Mouse (Mus musculus) hematopoietic stem cell, adult 5-6 weeks (primary cell): ENCODE measurements around the gene Cbx3. TPM values are rescaled to one million over a fixed set of nuclear protein-coding genes. Genes with fewer than 3 reads are reported as not detected.
"Not testable (repeated sequence)": the region's sequence is repeated elsewhere in the genome, so short reads cannot be mapped to it uniquely, and the experiment has no call there.

ENCODE experiments used
- ATAC-seq, 2 experiments: fragments of 125-278 bp in 1 of 2; replicated peaks in 1 of 2; 2 replicates each; pipeline ENCODE4 v1.8.0; 2016 to 2017; ENCODE audit warnings: inconsistent platforms in 2 of 2, mild to moderate bottlenecking in 2 of 2, moderate number of reproducible peaks in 2 of 2, low read depth in 1 of 2, moderate TSS enrichment in 1 of 2; ENCODE audit not compliant: low FRiP score in 2 of 2, poor library complexity in 2 of 2, severe bottlenecking in 2 of 2, insufficient read depth in 1 of 2, low TSS enrichment in 1 of 2
- total RNA-seq: library from RNA; stranded (forward); fragments of 172-1452, 232-1000 nt; gene quantifications from 2 replicates; pipeline ENCODE4 v1.2.3, GENCODE M21; 2017

Cbx3 gene
- total RNA-seq, 1 experiment from 2014 or later = 609 TPM

DNA sequence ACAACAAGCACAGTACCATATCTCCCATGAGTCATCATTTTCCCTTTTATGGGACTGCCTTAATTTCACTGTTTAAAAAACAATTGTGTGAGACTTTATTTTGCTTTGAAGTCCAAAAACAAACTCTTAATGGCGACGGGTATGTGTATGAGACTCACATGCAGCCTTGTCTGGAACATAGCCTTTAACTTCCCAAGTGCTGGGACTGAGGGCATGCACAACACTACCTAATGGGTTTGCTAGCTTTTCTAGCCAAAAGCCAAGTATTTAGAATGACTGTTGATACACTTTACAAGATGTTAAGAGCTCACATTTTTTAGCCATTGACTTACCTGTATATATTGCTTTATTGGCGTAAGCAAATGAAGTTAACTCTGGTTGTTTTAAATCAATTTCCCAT, 9.8 kb upstream of the Cbx3 start:
- ATAC-seq = 0 out of 4 replicates have a peak, but pooled peaks of 1 of the 2 experiments have one; percentile 12

- no peak for ATAC-seq
Observed at GRCm38 (mm10) chr6:51467649-51468048, 2.5 kb upstream of the Cbx3 start.

- peak; percentile 13 to 37; a peak in 2 of 4 replicates for ATAC-seq
Observed at GRCm38 (mm10) chr6:51468891-51469561, 1.1 kb upstream of the Cbx3 start.

GRCm38 (mm10) chr6:51469715-51470310, 347 bp upstream of the Cbx3 start, which contains the start of gene Hnrnpa2b1:
Gene Hnrnpa2b1 (minus strand): TSS chr6:51469894.
- peak; percentile 77 to 80 for ATAC-seq

DNA sequence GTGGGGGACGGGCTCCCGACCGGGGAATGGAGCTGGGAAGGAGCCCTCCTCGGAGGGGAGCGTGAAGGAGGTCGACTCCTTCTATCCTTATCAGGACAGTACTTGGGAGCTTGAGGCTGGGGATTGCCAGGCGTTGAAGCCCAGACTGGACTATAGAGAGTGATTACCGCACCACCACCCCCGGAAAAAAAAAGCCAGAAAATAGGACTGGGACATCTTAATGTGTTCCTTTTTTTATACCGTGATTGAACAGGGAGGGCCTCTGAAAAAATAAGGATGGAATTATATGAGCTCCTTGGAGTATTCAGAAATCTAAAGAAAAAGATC, 982 bp downstream of the Cbx3 start:
- no peak for ATAC-seq

GRCm38 (mm10) chr6:51471782-51472181, 1.6 kb downstream of the Cbx3 start:
- no peak for ATAC-seq

- ATAC-seq = no peak
Observed at GRCm38 (mm10) chr6:51472213-51472612, 2.1 kb downstream of the Cbx3 start.

- peak in 1 of 2 experiments; percentile 51; a peak in 1 of 4 replicates for ATAC-seq
Observed at GRCm38 (mm10) chr6:51479136-51479731, 9.1 kb downstream of the Cbx3 start.

GRCm38 (mm10) chr6:51481548-51481947, 11.4 kb downstream of the Cbx3 start:
- ATAC-seq = no peak

GRCm38 (mm10) chr6:51483861-51484260, 13.7 kb downstream of the Cbx3 start:
- no peak for ATAC-seq

DNA sequence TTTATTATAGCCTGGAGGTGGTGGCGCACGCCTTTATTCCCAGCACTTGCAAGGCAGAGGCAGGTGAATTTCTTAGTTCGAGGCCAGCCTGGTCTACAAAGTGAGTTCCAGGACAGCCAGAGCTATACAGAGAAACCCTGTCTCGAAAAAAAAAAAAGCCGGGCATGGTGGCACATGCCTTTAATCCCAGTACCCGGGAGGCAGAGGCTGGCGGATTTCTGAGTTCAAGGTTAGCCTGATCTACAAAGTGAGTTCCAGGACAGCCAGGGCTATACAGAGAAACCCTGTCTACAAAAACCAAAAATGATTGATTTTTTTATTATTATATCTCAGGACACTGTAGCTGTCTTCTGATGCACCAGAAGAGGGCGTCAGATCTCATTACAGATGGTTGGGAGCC, 14.4 kb downstream of the Cbx3 start:
- ATAC-seq = not testable (repeated sequence)

GRCm38 (mm10) chr6:51485646-51486045, 15.5 kb downstream of the Cbx3 start:
- ATAC-seq = no peak

GRCm38 (mm10) chr6:51486076-51486710, 16.0 kb downstream of the Cbx3 start:
- ATAC-seq = no peak

GRCm38 (mm10) chr6:51486731-51487130, 16.6 kb downstream of the Cbx3 start:
- ATAC-seq = no peak

- no peak for ATAC-seq
Observed at GRCm38 (mm10) chr6:51489787-51490186, 19.6 kb downstream of the Cbx3 start.

DNA sequence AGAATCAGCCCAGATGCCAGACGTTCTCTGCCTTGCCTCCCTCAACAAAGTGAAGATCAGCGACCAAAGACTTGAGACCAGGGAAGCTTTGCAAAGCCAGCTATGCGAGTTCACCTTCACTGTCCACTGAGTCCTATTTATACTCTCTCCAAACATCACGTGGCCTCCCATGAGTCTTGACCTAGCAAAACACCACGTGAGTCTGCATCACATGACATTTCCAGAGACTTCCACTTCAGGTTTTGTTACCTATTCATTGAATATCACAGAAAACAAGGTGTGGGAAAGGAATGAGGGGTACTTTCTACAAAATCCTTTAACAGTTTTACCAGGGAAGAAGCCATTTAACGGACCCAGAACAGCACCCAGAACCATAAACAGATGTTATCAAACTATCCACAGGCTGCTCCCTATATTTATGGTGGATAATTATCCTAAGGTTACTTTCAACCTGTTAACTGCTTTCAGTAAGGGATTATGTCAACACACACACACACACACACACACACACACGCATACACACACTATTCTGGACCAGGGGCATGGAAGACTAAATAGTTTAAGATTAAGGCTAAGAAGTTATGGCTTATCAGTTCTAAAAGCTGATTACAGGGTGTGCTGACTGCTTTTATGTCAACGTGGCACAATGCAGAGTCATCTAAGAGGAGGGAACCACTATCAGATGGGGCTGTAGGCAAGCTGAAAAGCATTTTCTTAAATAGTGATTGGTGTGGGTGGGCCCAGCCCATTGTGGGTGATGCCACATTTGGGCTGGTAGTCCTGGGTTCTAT, 27.4 kb downstream of the Cbx3 start:
- no peak for ATAC-seq

DNA sequence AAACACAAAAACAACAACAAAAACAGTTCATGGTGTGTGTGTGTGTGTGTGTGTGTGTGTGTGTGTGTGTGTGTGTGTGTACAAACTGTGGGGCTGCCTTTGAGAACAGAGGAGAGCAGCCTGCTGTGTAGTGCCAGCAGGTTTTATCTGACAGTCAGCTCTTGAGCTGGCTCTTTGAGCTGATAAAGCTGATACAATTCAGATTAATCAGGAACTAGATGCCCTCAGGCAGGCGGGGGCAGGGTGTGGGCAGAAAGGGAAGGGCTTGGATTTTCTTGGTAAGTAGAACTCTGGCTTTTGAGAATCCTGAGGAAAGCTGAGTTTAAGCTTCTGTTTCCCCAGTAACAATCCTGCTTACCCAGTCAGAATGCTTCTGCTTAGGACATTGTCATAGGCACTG, 35.5 kb downstream of the Cbx3 start:
- no peak for ATAC-seq
